Mouse (Mus musculus): ENCODE results near the gene Hist1h2aa. TPM values are rescaled to one million over a fixed set of nuclear protein-coding genes. Genes with fewer than 3 reads are reported as not detected.

The Hist1h2aa gene
- polyA plus RNA-seq, 1 experiment, result not detected

DNA sequence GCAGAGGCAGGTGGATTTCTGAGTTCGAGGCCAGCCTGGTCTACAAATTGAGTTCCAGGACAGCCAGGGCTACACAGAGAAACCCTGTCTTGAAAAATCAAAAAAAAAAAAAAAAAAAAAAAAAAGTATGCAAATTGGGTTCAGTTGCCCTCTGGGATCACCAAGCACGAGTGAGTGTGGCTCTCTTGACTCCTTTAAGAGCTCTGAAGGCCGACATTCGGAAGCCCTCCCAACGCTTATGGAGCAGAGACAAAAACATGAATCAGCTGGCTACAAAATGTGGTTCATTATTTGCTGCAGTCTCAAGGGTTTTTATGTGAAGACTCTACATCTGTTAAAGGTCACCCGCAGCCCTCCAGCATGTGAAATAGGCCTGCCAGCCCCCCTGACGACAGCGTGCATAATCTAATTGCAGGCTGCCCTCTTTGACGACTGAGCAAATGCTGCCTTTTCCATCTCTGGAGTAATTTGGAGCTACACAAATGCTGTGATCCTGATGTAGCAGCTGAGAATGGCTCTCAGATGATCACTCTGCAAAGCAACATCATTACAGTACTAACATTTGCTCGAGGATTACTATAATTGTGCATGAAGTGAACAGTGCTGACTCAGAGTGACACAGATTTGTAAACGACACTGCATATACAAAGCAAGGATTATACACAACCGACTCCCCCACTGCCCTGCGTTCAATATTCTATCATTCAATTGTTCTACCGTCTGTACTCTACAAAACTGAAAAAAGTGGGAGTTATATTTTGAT lies 15.4 kb downstream of the Hist1h2aa start:
- peaks cover 11% of the 10 kb centered on the region for H3K27me3 ChIP-seq (ENCODE audit: control insufficient read depth, insufficient read depth, insufficient read length)
- H3K4me2 ChIP-seq (ENCODE audit: low read depth), result no peak overlapping the region
- no peaks in the 10 kb centered on the region for H3K79me2 ChIP-seq (ENCODE audit: control insufficient read depth, insufficient read depth)
- no peaks in the 10 kb centered on the region for H3K36me3 ChIP-seq (ENCODE audit: control insufficient read depth, insufficient read depth)
- TF ChIP-seq POLR2A (IDR thresholded peaks at IDR 0.05; ENCODE audit: insufficient read length, low read depth), result no peak
- TF ChIP-seq USF1 (IDR thresholded peaks at IDR 0.05; ENCODE audit: low read depth), result no peak
- no peak for TF ChIP-seq POLR2AphosphoS2 (IDR thresholded peaks at IDR 0.05; ENCODE audit: insufficient read length, low read depth)
- TF ChIP-seq MYOD1 (IDR thresholded peaks at IDR 0.05; ENCODE audit: control insufficient read depth in 1 of 3, insufficient read length in 2 of 3, low read depth in 2 of 3), result no peak
- no peak for TF ChIP-seq SRF (IDR thresholded peaks at IDR 0.05; ENCODE audit: control insufficient read depth, insufficient read length, low read depth)
- TF ChIP-seq E2F4 (IDR thresholded peaks at IDR 0.05; ENCODE audit: insufficient read depth), result no peak
- TF ChIP-seq MYOG (IDR thresholded peaks at IDR 0.05; ENCODE audit: control insufficient read depth in 1 of 3, insufficient read depth in 1 of 3, insufficient read length in 2 of 3, low read depth in 2 of 3), result no peak
- TF ChIP-seq CEBPB (IDR thresholded peaks at IDR 0.05; ENCODE audit: insufficient read depth, poor library complexity, severe bottlenecking), result no peak
- TF ChIP-seq MAX (IDR thresholded peaks at IDR 0.05; ENCODE audit: low read depth), result no peak
- TF ChIP-seq TCF3 (IDR thresholded peaks at IDR 0.05; ENCODE audit: insufficient read length, low read depth), result no peak
- TF ChIP-seq TCF12 (IDR thresholded peaks at IDR 0.05; ENCODE audit: insufficient read depth, poor library complexity, severe bottlenecking), result no peak
- TF ChIP-seq REST (IDR thresholded peaks at IDR 0.05; ENCODE audit: insufficient read depth, insufficient read length), result no peak
- H3ac ChIP-seq (ENCODE audit: control insufficient read depth, insufficient read length), result no peak overlapping the region
- H3K4me3 ChIP-seq, result no peak overlapping the region

DNA sequence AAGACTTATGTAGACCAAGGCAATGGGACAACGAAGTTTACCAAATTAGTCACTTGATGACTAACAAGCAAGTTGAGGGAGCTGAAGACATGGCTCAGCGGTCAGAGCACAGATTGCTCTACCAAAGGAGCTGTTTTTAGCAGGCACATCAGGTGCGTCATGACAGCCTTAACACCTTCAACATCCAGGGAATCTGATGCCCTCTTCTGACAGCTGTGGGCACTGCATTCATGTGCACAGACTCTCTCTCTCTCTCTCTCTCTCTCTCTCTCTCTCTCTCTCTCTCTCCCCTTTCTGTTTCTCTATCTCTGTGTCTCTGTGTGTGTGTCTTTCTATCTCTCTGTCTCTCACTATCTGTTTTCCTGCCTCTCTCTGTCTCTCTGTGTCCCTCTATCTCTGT lies 16.7 kb downstream of the Hist1h2aa start:
- Histone ChIP-seq H3K4me3 (no peak overlapping the region), H3K36me3 (ENCODE audit: control insufficient read depth, insufficient read depth) (no peaks in the 10 kb centered on the region), H3K4me2 (ENCODE audit: low read depth) (no peak overlapping the region), H3ac (ENCODE audit: control insufficient read depth, insufficient read length) (no peak overlapping the region), H3K79me2 (ENCODE audit: control insufficient read depth, insufficient read depth) (no peaks in the 10 kb centered on the region), H3K27me3 (ENCODE audit: control insufficient read depth, insufficient read depth, insufficient read length) (peaks cover 11% of the 10 kb centered on the region)
- TF ChIP-seq CEBPB (IDR thresholded peaks at IDR 0.05; ENCODE audit: insufficient read depth, poor library complexity, severe bottlenecking) (no peak), MAX (IDR thresholded peaks at IDR 0.05; ENCODE audit: low read depth) (no peak), MYOD1 (IDR thresholded peaks at IDR 0.05; ENCODE audit: control insufficient read depth in 1 of 3, insufficient read length in 2 of 3, low read depth in 2 of 3) (no peak), SRF (IDR thresholded peaks at IDR 0.05; ENCODE audit: control insufficient read depth, insufficient read length, low read depth) (no peak), POLR2A (IDR thresholded peaks at IDR 0.05; ENCODE audit: insufficient read length, low read depth) (no peak), POLR2AphosphoS2 (IDR thresholded peaks at IDR 0.05; ENCODE audit: insufficient read length, low read depth) (no peak), TCF3 (IDR thresholded peaks at IDR 0.05; ENCODE audit: insufficient read length, low read depth) (no peak), REST (IDR thresholded peaks at IDR 0.05; ENCODE audit: insufficient read depth, insufficient read length) (no peak), TCF12 (IDR thresholded peaks at IDR 0.05; ENCODE audit: insufficient read depth, poor library complexity, severe bottlenecking) (no peak), USF1 (IDR thresholded peaks at IDR 0.05; ENCODE audit: low read depth) (no peak), E2F4 (IDR thresholded peaks at IDR 0.05; ENCODE audit: insufficient read depth) (no peak), MYOG (IDR thresholded peaks at IDR 0.05; ENCODE audit: control insufficient read depth in 1 of 3, insufficient read depth in 1 of 3, insufficient read length in 2 of 3, low read depth in 2 of 3) (no peak)

DNA sequence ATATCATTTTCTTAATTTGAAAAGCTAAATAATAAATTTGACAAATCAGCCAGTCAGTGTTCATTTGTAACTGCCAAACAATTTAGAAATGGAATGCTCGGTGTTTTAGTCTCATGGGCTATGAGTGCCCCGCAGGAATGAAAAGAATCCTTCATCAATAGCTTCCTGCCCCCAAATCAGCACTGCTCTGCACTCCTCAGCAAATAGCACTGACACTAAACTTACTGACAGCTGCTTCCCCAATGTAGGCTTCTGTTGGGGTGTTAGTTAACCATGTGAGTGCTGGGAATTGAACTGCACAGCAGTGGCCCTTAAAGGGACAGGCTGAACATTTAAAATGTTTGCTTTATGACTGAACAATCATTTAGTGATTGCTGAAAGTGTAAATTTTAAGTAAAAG lies 25.5 kb downstream of the Hist1h2aa start:
- Histone ChIP-seq H3ac (ENCODE audit: control insufficient read depth, insufficient read length) (no peak overlapping the region), H3K4me3 (no peak overlapping the region), H3K36me3 (ENCODE audit: control insufficient read depth, insufficient read depth) (no peaks in the 10 kb centered on the region), H3K27me3 (ENCODE audit: control insufficient read depth, insufficient read depth, insufficient read length) (peaks cover 11% of the 10 kb centered on the region), H3K79me2 (ENCODE audit: control insufficient read depth, insufficient read depth) (no peaks in the 10 kb centered on the region), H3K4me2 (ENCODE audit: low read depth) (no peak overlapping the region)
- TF ChIP-seq E2F4 (IDR thresholded peaks at IDR 0.05; ENCODE audit: insufficient read depth) (no peak), REST (IDR thresholded peaks at IDR 0.05; ENCODE audit: insufficient read depth, insufficient read length) (no peak), POLR2A (IDR thresholded peaks at IDR 0.05; ENCODE audit: insufficient read length, low read depth) (no peak), MYOG (IDR thresholded peaks at IDR 0.05; ENCODE audit: control insufficient read depth in 1 of 3, insufficient read depth in 1 of 3, insufficient read length in 2 of 3, low read depth in 2 of 3) (no peak), CEBPB (IDR thresholded peaks at IDR 0.05; ENCODE audit: insufficient read depth, poor library complexity, severe bottlenecking) (no peak), USF1 (IDR thresholded peaks at IDR 0.05; ENCODE audit: low read depth) (no peak), TCF12 (IDR thresholded peaks at IDR 0.05; ENCODE audit: insufficient read depth, poor library complexity, severe bottlenecking) (no peak), MAX (IDR thresholded peaks at IDR 0.05; ENCODE audit: low read depth) (no peak)

DNA sequence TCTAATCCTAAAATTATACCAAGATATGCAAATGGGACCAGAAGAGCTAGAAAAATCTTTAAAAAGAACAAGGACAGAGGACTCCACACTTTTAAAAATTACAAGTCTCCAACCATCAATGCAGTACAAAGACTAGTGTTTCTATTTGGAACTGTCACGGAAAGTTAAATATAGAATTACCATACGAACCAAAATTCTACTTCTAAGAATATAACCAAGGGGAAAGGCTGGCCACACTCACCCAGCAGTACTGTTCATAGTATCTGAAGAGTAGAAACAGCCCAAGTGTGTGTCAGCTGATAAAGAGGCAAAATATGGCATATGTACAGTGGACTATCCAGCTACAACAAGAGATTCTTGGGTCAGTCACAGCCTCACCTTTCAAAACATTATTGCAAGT lies 30.6 kb downstream of the Hist1h2aa start:
- no peak overlapping the region for H3K4me2 ChIP-seq (ENCODE audit: low read depth)
- TF ChIP-seq E2F4 (IDR thresholded peaks at IDR 0.05; ENCODE audit: insufficient read depth), result no peak
- TF ChIP-seq REST (IDR thresholded peaks at IDR 0.05; ENCODE audit: insufficient read depth, insufficient read length), result no peak
- no peak for TF ChIP-seq TCF3 (IDR thresholded peaks at IDR 0.05; ENCODE audit: insufficient read length, low read depth)
- no peak for TF ChIP-seq SRF (IDR thresholded peaks at IDR 0.05; ENCODE audit: control insufficient read depth, insufficient read length, low read depth)
- TF ChIP-seq MYOG (IDR thresholded peaks at IDR 0.05; ENCODE audit: control insufficient read depth in 1 of 3, insufficient read depth in 1 of 3, insufficient read length in 2 of 3, low read depth in 2 of 3), result no peak
- TF ChIP-seq CEBPB (IDR thresholded peaks at IDR 0.05; ENCODE audit: insufficient read depth, poor library complexity, severe bottlenecking), result no peak
- no peak for TF ChIP-seq TCF12 (IDR thresholded peaks at IDR 0.05; ENCODE audit: insufficient read depth, poor library complexity, severe bottlenecking)
- no peaks in the 10 kb centered on the region for H3K36me3 ChIP-seq (ENCODE audit: control insufficient read depth, insufficient read depth)
- H3K4me3 ChIP-seq, result no peak overlapping the region
- peaks cover 11% of the 10 kb centered on the region for H3K27me3 ChIP-seq (ENCODE audit: control insufficient read depth, insufficient read depth, insufficient read length)
- H3K79me2 ChIP-seq (ENCODE audit: control insufficient read depth, insufficient read depth), result no peaks in the 10 kb centered on the region
- no peak overlapping the region for H3ac ChIP-seq (ENCODE audit: control insufficient read depth, insufficient read length)
